Mouse (Mus musculus) monocyte, adult 2 months (primary cell): ENCODE measurements around the gene Pth2.

Experiments
- DNase-seq, 2 experiments: peaks; one replicate each; pipeline ENCODE4 v3.0.0; 2022; ENCODE audit warnings: low spot score in 2 of 2, low read depth in 1 of 2

Pth2 gene

DNA sequence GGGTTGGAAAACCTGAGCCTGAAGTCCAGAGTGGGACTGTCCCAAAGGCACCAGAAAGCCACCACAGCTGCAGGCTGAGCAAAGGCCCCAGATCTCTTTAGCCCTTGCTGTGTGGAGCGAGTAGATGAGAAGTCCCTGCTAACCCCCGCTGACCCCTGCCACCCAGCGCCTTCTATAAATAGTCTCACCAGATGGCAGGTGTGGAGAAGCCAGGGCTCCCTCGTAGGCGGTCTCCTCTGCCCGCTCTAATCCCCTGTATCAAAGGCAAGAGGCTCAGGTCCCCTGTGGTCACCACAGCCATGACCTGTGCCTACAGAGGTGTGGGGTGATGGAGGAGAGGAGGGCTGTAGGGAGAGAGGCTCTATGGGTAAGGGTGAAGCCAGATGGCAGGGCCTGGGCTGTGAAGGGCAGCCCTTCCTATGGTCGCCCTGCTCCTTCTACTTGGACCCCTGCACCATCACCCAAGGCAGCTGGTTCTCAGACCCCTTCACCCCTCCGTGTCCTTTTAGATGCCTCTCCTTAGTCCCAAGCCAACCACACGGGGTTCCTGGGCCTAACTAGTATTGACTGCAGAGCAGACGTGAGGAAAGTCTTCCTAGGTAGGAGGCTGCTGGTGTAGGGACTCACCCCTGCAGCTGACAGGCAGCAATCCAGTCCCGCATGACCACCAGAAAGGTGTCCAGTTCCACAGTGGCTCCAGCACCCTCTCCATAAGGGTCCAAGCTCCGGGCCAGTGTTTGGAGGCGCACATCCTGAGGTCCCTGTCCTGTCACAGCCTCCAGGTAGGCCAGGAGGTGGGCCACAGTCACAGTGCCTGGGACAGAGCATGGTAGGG lies 14.8 kb downstream of the Pth2 start:
- no peak for DNase-seq

DNA sequence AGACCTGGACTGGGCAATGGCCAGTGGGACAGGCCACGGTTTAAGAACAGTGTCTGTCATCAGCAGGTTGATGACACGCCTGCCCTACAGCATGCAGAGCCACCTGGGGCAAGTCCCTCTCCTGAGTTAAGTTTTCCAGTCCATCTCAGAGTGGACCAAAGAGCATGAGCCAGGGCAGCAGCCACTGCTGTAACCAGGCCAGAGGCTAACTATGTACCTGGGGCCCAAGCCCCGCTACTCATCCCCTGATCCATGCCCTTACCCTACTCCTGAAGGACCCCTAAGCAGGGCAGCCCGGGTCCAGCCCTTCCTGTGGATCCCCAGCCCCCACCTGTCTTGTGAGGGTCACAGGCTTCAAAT lies 15.4 kb downstream of the Pth2 start:
- DNase-seq = no peak

DNA sequence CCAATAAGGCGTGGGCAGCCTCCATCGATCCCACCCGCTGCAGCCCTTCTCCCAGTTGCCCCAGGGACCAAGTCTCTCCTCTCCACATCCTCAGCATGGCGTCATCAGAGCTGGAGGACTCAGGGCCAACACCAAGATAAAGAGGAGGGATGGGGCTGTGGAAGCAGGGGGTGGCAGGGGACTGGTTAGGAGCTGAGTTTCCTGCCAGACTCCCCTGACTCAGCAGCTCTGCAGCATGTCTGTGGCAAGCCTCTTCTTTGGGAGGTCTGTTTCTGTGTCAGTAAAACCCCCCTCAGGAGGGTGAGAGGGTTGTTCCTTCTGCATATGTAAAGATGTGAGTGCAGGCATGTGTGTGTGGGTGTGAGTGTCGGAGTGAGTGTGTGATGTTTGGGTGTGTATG lies 16.2 kb downstream of the Pth2 start:
- DNase-seq = no peak

DNA sequence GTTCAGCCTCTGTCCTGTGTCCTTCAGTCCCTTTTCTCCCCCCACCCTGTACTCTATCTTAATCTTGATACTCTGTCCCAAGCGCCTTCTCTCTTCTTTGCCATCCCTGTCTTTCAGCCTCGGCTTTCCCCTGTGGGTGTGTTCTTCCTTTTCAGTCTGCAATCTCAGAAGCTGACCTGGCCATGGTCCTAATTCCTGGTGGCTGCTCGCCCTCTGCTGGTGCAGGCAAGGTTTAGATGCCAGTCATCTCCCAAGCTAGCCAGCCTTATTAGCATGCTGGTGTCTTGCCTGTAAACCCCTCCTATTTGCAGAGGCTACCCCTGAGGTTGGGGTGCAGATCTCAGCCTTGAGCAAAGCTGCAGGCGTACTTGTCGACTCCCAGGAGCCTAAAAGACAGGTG lies 17.6 kb downstream of the Pth2 start:
- peak in 1 of 2 experiments; percentile 47 for DNase-seq

DNA sequence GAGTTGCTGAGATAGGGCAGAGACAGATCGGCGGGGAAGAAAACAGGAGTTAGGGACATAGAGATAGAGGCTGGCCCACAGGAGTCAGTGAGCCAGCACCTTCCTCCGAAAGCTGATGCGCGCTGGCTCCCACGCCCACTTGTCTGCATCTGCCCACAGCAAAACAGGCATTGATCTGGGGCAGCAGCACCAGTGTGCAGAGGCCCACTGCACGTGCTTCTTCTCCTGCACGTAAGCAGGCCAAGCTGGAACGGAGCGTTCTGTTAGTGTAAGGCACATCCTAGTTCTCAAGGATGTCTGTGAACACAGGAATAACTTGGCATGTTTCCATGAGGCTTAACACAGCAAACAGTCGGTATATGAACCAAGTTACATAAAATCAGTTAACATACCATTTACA lies 18.2 kb downstream of the Pth2 start:
- DNase-seq = no peak

DNA sequence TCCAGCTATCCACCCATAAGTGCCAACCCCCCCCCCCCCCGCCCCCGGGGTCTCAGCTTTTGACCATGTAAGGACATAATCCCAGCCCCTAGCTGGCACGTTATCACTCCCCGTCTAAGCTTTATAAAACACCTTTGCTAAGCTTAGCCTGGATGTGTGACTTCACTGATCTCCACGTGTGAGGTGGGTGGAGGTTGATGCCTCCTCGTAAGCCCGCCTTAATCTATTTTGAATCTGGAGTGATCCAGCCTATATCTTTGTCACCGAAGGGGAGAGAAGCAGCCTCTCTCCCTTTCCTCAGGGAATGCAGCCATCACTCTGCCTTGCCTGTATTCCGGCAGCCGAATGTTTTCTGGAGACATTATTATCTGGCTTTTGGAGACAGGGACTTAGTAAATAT lies 21.9 kb downstream of the Pth2 start:
- no peak for DNase-seq

DNA sequence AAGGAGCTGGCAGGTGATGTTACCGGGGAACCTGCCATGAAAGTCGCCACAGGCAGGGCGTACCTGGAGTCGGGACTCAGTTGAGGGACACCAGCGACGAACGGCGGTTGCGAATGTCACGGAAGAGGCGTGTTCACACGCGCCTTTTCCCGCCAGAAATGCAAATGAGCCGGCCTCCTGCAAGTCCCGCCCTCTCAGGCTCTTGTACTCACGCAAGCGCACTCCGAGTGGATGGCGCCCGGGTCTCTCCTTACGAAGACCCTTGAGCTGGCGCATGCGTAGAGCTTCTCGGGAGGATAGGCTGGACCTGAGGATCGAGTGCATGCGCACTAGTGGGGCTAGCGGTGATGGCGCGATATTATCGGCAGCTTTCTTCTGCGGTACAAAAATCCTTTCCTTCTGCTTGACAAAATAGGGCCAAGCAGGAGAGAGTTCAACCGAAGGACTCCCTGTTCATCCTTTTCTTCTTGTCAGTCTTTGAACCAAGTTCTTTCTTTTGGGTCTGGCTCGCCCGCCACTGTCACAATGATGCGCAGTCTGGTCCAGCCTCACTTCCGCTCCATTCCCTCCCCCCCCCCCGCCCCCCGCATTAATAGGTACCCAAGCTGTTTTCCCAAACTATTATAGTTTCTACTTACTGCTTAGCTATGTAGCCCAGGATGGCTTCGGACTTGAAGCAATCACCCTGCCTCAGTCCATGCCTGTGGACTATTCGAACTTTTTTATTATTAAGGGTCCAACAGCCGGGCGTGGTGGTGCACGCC lies 23.8 kb downstream of the Pth2 start, which contains the start of gene Ccdc155:
Gene Ccdc155 (minus strand): TSS at position 513 of the 764 bp plus-strand sequence.
- DNase-seq = peak; percentile 44 to 50

DNA sequence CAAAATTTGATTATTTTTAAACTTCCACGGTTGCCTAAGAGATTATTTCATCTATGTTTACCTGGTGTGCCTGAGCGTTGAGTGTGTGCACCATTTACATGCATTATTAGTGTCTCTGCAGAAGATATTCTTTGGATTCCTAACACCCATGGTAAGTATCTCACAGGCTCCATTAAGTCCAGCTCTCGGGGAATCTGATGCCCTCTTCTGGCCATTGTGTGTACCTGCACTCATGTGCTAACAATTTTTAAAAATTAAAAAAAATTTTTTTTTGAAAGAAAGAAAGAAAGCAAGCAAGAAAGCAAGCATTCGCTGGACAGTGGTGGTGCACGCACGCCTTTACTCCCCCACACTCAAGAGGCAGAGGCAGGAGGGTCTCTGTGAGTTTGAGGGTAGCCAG lies 27.5 kb downstream of the Pth2 start:
- no peak for DNase-seq

DNA sequence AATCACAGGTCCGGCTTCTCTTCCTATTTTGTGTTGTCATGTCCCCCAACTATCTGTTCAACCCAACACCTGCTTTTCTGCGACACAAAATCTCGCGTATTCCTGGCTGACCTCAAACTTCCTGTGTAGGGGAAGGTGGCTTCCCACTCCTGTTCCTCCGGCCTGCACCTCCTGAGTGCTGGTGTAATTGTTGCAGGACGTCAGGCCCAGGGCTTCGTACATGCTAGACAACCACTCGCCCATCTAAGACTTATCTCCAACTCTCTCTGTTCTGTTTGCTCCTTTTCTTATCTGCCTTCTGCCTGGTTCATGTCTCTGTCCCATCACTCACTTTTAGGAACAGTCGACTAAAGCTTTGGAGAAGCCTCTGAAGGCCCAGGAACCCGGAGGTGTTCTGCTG lies 30.3 kb downstream of the Pth2 start:
- no peak for DNase-seq

DNA sequence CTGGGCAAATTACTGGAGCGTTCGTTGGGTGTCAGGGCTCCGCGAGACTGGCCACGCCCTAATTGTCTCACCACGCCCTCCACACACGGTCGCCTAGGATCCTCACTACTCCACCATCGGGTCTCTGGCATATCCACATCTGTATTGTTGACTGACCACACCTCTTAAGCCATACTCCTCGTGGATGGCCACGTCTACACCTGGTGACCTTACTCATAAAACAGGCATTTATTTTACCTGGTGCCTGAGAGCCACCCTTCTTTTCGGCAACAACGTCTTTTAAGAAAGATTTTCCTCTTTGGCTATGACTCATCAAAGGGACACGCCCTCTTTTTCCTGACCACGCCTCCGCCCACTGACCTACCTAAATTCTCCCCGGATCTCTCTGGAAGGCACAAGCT lies 31.1 kb downstream of the Pth2 start, which contains the start of gene Dkkl1:
Gene Dkkl1 (minus strand): TSS at position 297 of the 401 bp plus-strand sequence.
- no peak for DNase-seq

DNA sequence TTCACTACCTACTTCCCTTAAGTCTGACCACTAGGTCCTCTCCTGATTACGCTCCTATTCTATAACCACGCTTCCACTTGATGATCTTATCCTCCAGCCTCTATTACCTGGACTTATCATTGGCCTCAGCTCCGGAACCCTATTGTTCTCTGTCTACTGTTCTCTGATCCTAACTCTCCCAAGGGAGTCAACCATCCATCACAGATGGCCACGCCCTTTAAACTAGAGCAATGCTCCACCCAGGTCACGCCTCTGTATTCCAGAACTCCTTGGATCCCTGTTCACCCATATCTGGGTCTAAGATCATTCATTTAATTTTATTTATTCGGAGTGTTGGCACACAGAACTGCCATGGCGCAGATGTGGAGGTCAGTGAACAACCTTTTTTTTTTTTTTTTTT lies 31.6 kb downstream of the Pth2 start:
- no peak for DNase-seq

DNA sequence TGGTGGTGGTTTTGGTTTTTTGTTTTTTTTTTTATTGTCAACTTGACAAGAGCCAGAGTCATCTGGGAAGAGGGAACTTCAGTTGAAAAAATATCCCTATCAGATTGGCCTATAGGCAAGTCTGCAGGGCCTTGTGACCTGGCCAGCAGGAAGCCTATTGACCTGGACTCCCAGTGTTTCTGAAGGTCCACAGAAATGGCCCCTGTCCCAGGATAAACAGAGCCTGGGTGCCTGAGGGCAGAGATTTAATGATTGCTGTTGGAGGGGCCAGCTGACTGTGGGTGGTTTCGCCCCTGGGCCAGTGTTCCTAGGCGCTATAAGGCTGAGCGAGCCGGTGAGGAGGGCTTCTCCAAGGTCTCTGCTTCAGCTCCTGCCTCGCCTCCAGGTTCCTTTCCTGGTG lies 32.9 kb downstream of the Pth2 start:
- DNase-seq = no peak

DNA sequence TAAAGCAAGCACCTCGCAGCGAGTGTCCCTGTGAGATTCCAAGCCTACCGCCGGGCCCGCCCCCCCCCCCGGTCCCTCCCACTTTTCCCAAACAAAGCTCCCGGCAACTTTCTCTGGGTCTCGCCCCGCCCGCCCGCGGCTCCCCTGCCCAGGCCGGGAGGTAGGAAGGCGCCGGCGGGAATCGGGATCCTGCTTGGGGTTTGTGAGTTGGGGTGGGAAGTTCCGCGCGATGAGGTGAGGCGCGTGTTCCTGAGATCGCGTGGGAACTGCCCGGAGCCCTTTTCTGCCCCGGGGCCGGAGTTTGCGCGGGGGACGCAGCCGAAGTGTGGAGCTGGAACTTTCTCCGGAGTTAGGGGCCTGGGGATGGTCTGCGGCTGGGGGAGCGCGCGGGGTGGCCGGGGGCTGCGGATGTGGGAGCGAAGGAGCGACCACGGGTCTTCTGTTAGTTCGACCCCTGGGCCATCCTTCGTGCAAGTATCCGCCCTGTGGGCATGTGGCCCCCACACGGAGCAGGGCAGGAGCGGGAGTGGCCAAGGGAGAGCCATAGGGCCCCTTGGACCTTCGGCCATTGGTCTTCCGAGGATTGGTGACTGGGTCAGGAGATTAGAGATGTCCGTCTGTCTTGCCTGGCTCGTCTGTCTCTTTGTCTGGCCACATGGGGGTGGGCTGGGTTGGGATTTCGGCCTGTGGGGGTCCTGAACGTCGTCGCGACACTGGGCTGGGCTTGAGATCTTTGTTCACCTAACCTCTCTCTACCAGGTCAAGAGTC lies 35.1 kb downstream of the Pth2 start, which contains the start of gene Tead2:
Gene Tead2 (plus strand): TSS at position 81 of the 769 bp plus-strand sequence.
- no peak for DNase-seq

DNA sequence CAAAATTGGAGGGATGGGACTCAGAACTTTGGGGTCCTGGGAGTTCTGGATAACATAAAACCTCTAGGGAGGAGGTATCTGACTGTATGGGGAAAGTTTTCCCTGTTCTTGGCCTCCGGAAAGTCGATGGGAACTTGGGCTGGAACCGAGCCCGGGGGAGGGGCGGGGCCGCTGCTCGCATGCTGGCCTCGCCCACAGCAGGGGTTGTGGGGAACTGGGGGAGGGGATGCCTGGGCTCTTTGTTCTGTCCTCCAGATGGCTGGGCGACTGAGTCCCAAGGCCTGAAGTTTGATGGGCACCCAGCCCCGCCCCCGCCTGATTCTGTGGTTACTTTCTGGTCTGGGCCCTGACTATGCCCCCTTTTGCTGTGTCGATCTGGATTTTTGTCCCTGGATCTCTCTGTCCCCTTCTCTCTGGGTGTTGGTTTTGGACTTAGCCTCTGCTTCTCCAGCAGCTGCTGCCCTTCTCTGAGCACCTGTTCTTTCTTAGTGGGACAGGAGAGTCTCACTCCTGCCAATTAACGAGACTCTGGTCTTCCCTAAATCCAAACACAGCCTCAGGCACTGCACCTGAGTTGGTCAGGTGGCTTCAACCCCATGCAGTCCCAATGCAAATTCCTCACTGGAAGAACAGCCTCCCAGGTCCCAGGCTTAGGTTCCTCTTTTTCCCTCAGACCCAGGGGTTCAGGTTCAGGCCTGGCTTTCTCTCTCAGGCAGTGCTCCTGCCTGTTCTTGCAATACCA lies 35.8 kb downstream of the Pth2 start:
- no peak for DNase-seq

DNA sequence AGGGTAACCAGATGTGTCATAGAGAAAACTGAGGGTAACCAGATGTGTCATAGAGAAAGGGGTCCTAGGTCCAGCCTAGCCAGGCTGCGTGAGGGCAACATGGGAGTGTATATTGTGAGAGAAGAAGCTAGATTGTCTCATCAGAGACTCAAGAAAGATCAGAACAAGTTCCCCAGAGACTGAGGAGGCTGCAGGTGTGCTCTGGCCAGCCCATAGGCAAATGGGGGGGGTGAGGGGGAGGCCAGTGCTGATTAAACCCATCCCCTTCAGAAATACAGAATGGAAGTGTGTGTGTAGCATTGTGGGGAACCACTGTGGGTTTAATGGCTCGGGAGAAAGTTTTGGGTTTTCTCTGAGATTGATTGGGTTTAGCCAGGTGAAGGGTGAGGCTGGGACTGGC lies 40.9 kb downstream of the Pth2 start:
- no peak for DNase-seq

DNA sequence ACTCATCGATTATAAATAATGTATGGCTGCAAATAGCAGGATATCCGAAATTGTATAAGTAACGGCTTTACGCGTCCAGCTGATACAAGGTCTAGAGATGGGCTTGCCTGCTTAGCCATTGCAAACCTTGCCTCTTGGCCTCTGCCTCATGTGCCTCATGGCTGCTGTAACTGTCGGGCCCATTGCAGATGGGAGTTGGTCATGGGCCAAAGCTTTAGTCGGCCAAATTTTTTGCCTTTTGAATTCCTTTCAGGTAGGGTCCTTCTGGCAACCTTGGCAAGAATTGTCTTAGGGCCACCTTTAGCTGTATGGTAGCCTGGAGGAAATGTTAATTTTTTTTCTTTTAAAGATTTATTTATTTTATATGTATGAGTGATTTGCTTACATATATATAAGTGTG lies 44.0 kb downstream of the Pth2 start:
- no peak for DNase-seq

DNA sequence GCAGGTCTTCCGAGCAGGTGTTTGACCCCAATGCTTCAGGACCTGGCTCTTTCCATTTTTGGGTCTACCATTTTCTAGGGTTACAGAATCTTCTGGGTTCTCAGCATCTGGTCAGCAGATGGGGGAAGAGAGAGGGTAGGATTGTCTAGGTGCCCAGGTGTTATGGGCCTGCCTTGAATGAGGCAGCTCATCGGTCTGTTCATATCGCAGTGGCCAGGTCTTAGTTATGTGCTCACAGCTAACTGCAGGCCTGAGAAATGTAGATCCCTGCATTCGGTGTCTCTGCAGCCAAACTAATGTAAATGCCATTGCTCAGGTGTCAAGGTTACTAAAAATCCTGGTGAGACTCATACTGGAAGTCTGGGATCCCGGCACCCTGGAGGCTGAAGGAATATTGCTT lies 45.6 kb downstream of the Pth2 start:
- no peak for DNase-seq

DNA sequence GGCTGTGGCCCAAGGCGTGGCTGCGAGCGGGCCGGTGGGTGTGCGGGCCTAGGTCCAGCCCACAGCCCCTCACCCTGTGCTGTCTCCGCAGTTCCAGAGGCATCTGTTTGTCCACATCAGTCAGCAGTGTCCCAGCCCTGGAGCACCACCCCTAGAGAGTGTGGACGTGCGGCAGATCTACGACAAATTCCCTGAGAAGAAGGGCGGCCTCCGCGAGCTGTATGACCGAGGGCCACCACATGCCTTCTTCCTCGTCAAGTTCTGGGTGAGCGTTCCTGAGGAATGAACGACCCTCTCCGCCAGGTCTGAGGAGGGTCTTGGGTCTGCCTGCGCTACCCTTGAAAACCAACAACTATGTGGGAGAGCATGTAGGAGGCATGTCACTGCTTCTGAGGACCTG lies 47.8 kb downstream of the Pth2 start:
- DNase-seq = no peak

DNA sequence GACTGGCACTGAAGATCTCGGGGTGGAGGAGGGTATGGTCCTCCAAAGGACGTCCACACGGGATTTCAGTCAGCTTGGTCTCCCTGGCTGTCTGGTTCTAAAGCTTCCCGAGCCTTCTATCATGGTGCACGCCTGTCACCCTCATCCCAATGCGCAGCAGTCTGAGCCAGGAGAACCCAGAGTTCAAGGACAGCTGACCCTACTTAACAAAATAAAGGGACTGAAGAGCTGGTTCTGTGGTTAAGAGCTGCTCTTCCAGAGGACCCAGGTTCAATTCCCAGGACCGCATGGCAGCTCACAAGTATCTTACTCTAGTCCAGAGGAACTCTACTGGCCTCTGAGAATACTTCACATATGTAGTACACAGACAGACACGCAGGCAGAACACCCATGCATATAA lies 48.3 kb downstream of the Pth2 start:
- DNase-seq = no peak

DNA sequence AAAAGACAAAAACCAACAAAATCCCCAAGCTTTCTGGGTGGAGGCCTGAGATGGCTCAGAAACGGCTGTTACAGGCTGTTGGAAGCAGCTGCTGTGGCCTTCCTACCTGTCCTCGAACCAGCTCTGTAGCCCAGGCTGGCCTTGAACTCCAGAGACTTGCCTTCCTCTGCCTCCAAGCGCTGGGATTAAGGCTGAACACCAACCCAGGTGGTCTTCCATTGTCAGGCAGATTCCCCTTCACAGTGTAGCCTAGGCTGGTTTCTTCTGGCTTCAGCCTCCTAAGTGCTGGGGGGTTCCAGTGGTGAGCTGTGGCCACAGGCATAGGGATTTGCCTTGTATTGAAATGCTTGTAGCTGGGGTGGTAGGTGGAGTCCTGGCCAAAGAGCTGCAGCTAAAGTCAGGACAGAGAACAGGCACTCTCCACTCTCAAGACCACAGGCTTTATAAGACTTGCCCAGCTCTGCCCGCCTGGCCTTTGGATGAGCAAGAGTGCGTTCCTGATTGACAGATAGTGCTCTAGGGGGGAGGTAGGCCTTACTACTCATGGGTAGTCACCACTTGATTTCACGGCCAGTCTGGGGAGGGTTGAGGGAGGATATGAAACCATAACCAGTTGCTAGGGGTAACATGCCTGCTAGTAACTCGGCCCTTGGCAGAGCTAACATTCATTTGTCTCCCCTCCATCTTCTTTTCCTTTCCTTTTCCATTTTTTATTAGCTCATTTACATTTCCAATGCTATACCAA lies 48.8 kb downstream of the Pth2 start:
- DNase-seq = peak in 1 of 2 experiments; percentile 26
